Mouse (Mus musculus) activated CD4-positive, CD25-positive, alpha-beta regulatory T cell, adult 4 months (primary cell): ENCODE measurements around the gene Gm21913. TPM values are rescaled to one million over a fixed set of nuclear protein-coding genes. Genes with fewer than 3 reads are reported as not detected.
"Not testable (repeated sequence)": the region's sequence is repeated elsewhere in the genome, so short reads cannot be mapped to it uniquely, and the experiment has no call there.

Source experiments
- ATAC-seq: one replicate; pipeline ENCODE4 v1.8.0; 2017
- polyA plus RNA-seq, 2 experiments: library from polyadenylated mRNA; unstranded; fragments of 100-300 nt; shearing (Covaris generic); gene quantifications; one replicate each; pipeline ENCODE4 v1.2.1; 2017

Gene Gm21913
- polyA plus RNA-seq, result not detected

DNA sequence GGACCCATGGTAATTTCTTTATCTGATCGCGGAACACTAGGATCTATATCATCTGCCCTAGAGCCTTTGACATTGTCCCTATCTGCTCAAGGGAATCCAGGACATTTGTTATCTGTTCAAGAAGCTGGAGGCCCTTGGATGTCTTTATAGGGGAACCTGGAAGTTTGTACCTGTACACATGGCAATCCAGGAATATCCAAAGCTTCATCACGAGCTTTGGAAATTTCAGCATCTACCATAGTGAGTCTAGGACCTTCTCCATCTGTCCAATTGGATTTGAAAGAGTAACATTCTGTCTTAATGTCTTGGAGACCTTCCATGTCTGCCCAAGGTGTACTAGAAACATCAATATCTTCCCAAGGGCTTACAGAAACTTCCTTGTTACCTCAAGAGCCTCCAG, at the start of gene Gm21913:
TSS of gene Gm21913 (plus strand) at position 301 of the 400 bp plus-strand sequence.
- ATAC-seq, result not testable (repeated sequence)

Other genes with a start within 250 kb of the Gm21913 start
- not detected for gene Gm29110, start 153.4 kb upstream of the Gm21913 start, polyA plus RNA-seq